In the genomic region with DNA sequence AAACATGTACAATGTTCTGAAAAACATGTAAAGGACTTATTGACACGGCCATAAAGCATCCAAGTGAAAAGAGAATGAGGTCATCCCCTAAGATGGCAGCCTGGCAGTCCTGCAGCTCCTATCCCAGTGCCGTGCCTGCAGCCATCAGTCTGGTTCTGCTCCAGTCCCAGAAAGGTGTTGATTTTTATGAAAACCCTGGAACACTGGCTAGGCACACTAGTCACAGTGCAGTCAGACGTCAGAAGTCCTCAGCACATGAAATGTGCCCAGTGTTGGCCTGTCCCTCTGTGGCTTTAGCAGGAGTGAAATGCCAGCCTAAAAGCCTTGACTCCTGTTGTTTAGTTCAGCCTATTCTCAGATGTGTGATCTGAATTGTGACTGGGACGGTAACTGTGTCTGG, we compare ENCODE assay signal across 25 mouse cellular contexts. TPM values are rescaled to one million over a fixed set of nuclear protein-coding genes. Genes with fewer than 3 reads are reported as not detected.
DNase-seq lines count a peak whose midpoint lies in the region; ATAC-seq and TF ChIP-seq lines count a peak whose summit lies in the region.
"Had no signal": no experiment of that assay in that cellular context is flagged by ENCODE, and none has a peak within 500 bp of the region (broad histone marks: within the 10 kb centered on the region; RNA-seq: fewer than 3 reads in every experiment).

No protein-coding gene starts in this region.

- intact Hi-C loops in gastrocnemius, adult 2 months (cut with DNase I), result no loop called here

- no peak for TF ChIP-seq CTCF in gastrocnemius, adult 2 months (IDR thresholded peaks at IDR 0.05)

- no peak for ATAC-seq in cerebellum, adult (ENCODE audit: insufficient number of reproducible peaks, low FRiP score, low TSS enrichment)
- ATAC-seq in midbrain, embryonic 12.5 days (ENCODE audit: low FRiP score, low read depth), result no peak
- ATAC-seq: midbrain, embryonic 15.5 days; Patski had no signal

- H3K27me3 ChIP-seq in midbrain, embryonic 12.5 days, result no peaks in the 10 kb centered on the region
- no peaks in the 10 kb centered on the region for H3K27me3 ChIP-seq in midbrain, embryonic 10.5 days (ENCODE audit: low read depth, poor library complexity, severe bottlenecking)
- H3K27me3 ChIP-seq: CH12.LX; heart, embryonic 15.5 days; hindbrain, embryonic 13.5 days; liver, embryonic 15.5 days; lung, embryonic 15.5 days; megakaryocyte, embryonic 14.5 days; midbrain, embryonic 15.5 days; neural tube, embryonic 12.5 days; Patski had no signal

- no peak overlapping the region for H3K9ac ChIP-seq in midbrain, embryonic 12.5 days (replicated peaks)
- H3K9ac ChIP-seq: heart, embryonic 15.5 days; hindbrain, embryonic 13.5 days; liver, embryonic 15.5 days; lung, embryonic 15.5 days; midbrain, embryonic 15.5 days had no signal

- peak overlapping the region; percentile 41; the same call in 1 of the 2 replicates for H3K27ac ChIP-seq in gastrocnemius, adult 2 months
- H3K27ac ChIP-seq in midbrain, embryonic 12.5 days (replicated peaks), result peak overlapping the region; percentile 15; the same call in 1 of the 2 replicates
- H3K27ac ChIP-seq in midbrain, embryonic 10.5 days (replicated peaks), result no peak overlapping the region
- H3K27ac ChIP-seq: heart, embryonic 15.5 days; hindbrain, embryonic 13.5 days; liver, embryonic 15.5 days; lung, embryonic 15.5 days; midbrain, embryonic 15.5 days; neural tube, embryonic 12.5 days had no signal

- no peak overlapping the region for H3K4me2 ChIP-seq in midbrain, embryonic 12.5 days (replicated peaks)
- H3K4me2 ChIP-seq: heart, embryonic 15.5 days; hindbrain, embryonic 13.5 days; liver, embryonic 15.5 days; lung, embryonic 15.5 days had no signal

- H3K9me3 ChIP-seq in midbrain, embryonic 12.5 days, result no peaks in the 10 kb centered on the region
- H3K9me3 ChIP-seq in midbrain, embryonic 10.5 days (replicated peaks), result no peaks in the 10 kb centered on the region
- H3K9me3 ChIP-seq: embryonic facial prominence, embryonic 10.5 days; G1E; heart, embryonic 15.5 days; hindbrain, embryonic 13.5 days; liver, embryonic 15.5 days; lung, embryonic 15.5 days; megakaryocyte, embryonic 14.5 days; midbrain, embryonic 15.5 days; neural tube, embryonic 12.5 days had no signal

- peaks cover 9% of the 10 kb centered on the region; the same call in 1 of the 2 replicates for H3K4me1 ChIP-seq in midbrain, embryonic 12.5 days
- peaks cover 15% of the 10 kb centered on the region for H3K4me1 ChIP-seq in midbrain, embryonic 10.5 days
- H3K4me1 ChIP-seq: midbrain, embryonic 15.5 days; neural tube, embryonic 12.5 days had no signal

- H3K4me3 ChIP-seq in gastrocnemius, adult 2 months, result no peak overlapping the region
- H3K4me3 ChIP-seq in midbrain, embryonic 12.5 days, result no peak overlapping the region
- H3K4me3 ChIP-seq in midbrain, embryonic 10.5 days, result no peak overlapping the region
- H3K4me3 ChIP-seq: embryonic facial prominence, embryonic 10.5 days; heart, embryonic 15.5 days; hindbrain, embryonic 13.5 days; liver, embryonic 15.5 days; lung, embryonic 15.5 days; megakaryocyte, embryonic 14.5 days; midbrain, embryonic 15.5 days; neural tube, embryonic 12.5 days had no signal

- peaks cover 36% of the 10 kb centered on the region for H3K36me3 ChIP-seq in midbrain, embryonic 12.5 days
- H3K36me3 ChIP-seq in midbrain, embryonic 10.5 days, result peaks cover 69% of the 10 kb centered on the region

- DNase-seq in cerebellum, adult 9-10 months, result peak; percentile 37
- no peak for DNase-seq in gastrocnemius, adult 2 months
- no peak for DNase-seq in gastrocnemius, postnatal 25 days
- DNase-seq in midbrain, embryonic 10.5 days (ENCODE audit: low spot score), result no peak
- no peak for DNase-seq in kidney, postnatal 10 days
- DNase-seq: adrenal gland, postnatal 36 days; gastrocnemius, postnatal 36 days; heart, postnatal 36 days; kidney, adult 8-10 months; kidney, postnatal 14 days; lung, postnatal 36 days; retina, postnatal 1 day had no signal

- 77% methylated on average over 4 of the region's 4 CpGs for WGBS in midbrain, embryonic 12.5 days
- 86% methylated on average over 4 of the region's 4 CpGs for WGBS in midbrain, embryonic 10.5 days

RNA-seq across cellular contexts. Expression of a gene that starts 35.5 kb away (rescaled TPM):
- 1 to 10 TPM; 7.2 to 8.3 TPM for total RNA-seq in gastrocnemius, adult 2 months (2021)
- total RNA-seq in gastrocnemius, postnatal 25 days (2021), result 10 to 100 TPM in 1 of 2 experiments, 1 to 10 TPM in 1; 7.2 to 12.6 TPM
- polyA plus RNA-seq in midbrain, embryonic 12.5 days (2016; fragmentation: Nextera tagmentation; extraction: Ambion mirVana), result 0.20 TPM in 1 of 2 replicates, not detected in the other
- polyA plus RNA-seq in midbrain, embryonic 10.5 days (2016; fragmentation: Nextera tagmentation; extraction: Ambion mirVana), result 0.10 and 0.12 TPM in 2 replicates
- total RNA-seq: G1E had no signal
- polyA plus RNA-seq: G1E had no signal
